Mouse (Mus musculus) C2C12 (cell line): ENCODE results near the gene Kank1. TPM values are rescaled to one million over a fixed set of nuclear protein-coding genes. Genes with fewer than 3 reads are reported as not detected.

ENCODE experiments used
- H3K27me3 ChIP-seq: one replicate; pipeline ENCODE4 v1.6.1; 2011; ENCODE audit not compliant: control insufficient read depth, insufficient read depth, insufficient read length
- H3K36me3 ChIP-seq: one replicate; pipeline ENCODE4 v1.6.1; 2011; ENCODE audit not compliant: control insufficient read depth, insufficient read depth
- H3K4me3 ChIP-seq: one replicate; pipeline ENCODE4 v1.5.1; 2011; ENCODE audit warnings: mild to moderate bottlenecking, control low read depth; ENCODE audit not compliant: poor library complexity, insufficient read depth, severe bottlenecking
- H3K79me2 ChIP-seq: one replicate; pipeline ENCODE4 v1.6.1; 2011; ENCODE audit not compliant: control insufficient read depth, insufficient read depth
- H3K79me3 ChIP-seq: one replicate; pipeline ENCODE4 v1.6.1; 2011; ENCODE audit warnings: low read depth, control low read depth
- H3ac ChIP-seq: one replicate; pipeline ENCODE3; 2011; ENCODE audit warnings: low read depth; ENCODE audit not compliant: control insufficient read depth, insufficient read length
- CEBPB ChIP-seq: IDR thresholded peaks from one replicate; pipeline ENCODE4 v1.6.1; 2011; ENCODE audit warnings: low read depth, mild to moderate bottlenecking, control low read depth, moderate library complexity
- CTCF ChIP-seq: IDR thresholded peaks from one replicate; pipeline ENCODE4 v1.5.1; 2011; ENCODE audit not compliant: control insufficient read depth, insufficient read depth, insufficient read length
- FOSL1 ChIP-seq: IDR thresholded peaks from one replicate; pipeline ENCODE4 v1.8.0; 2011; ENCODE audit warnings: mild to moderate bottlenecking, low read length; ENCODE audit not compliant: poor library complexity, insufficient read depth, severe bottlenecking
- MAX ChIP-seq: IDR thresholded peaks from one replicate; pipeline ENCODE4 v1.6.1; 2011; ENCODE audit warnings: mild to moderate bottlenecking, control low read depth
- MYOD1 ChIP-seq: IDR thresholded peaks from one replicate; pipeline ENCODE4 v1.6.1; 2011; ENCODE audit warnings: low read depth; ENCODE audit not compliant: control insufficient read depth, insufficient read length
- MYOG ChIP-seq: IDR thresholded peaks from one replicate; pipeline ENCODE4 v1.6.1; 2011; ENCODE audit not compliant: control insufficient read depth, insufficient read length; ENCODE audit errors: extremely low read depth
- USF1 ChIP-seq: IDR thresholded peaks from one replicate; pipeline ENCODE4 v1.6.1; 2011; ENCODE audit warnings: low read depth, mild to moderate bottlenecking, control low read depth, moderate library complexity
- polyA plus RNA-seq: library from polyadenylated mRNA; unstranded; fragments of >200 nt; fragmentation: generic; extraction: Trizol; gene quantifications from one replicate; pipeline ENCODE4 v1.2.1, GENCODE M21; 2012; ENCODE audit warnings: missing spikeins

Kank1 gene
- polyA plus RNA-seq, 1 experiment = 0.49 TPM

DNA sequence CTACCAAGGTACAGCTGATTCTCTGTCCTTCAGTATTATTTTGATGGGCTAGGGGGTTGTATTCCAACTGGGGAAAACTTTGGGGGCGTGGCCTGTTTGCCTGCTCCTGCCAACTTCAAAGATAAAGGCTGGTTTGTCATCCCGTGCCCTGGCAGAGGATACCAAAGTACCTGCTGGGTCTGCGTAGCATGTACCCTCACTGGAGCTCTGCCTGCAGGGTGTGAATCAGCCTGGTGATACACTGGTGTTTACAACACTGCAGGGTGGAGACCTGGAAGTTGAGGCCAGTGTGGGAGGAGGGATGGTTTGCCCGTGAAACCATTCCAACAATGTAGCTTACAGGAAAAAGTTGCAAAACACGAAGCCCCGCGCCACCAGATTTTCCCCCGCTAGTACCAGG lies 149.2 kb downstream of the Kank1 start:
- TF ChIP-seq MYOD1 (no peak), CEBPB (no peak), USF1 (no peak), CTCF (no peak), MAX (no peak), MYOG (no peak), FOSL1 (no peak)
- Histone ChIP-seq H3K79me2 (no peaks in the 10 kb centered on the region), H3K27me3 (no peaks in the 10 kb centered on the region), H3K4me3 (no peak overlapping the region), H3K79me3 (no peaks in the 10 kb centered on the region), H3ac (no peak overlapping the region), H3K36me3 (no peaks in the 10 kb centered on the region)

DNA sequence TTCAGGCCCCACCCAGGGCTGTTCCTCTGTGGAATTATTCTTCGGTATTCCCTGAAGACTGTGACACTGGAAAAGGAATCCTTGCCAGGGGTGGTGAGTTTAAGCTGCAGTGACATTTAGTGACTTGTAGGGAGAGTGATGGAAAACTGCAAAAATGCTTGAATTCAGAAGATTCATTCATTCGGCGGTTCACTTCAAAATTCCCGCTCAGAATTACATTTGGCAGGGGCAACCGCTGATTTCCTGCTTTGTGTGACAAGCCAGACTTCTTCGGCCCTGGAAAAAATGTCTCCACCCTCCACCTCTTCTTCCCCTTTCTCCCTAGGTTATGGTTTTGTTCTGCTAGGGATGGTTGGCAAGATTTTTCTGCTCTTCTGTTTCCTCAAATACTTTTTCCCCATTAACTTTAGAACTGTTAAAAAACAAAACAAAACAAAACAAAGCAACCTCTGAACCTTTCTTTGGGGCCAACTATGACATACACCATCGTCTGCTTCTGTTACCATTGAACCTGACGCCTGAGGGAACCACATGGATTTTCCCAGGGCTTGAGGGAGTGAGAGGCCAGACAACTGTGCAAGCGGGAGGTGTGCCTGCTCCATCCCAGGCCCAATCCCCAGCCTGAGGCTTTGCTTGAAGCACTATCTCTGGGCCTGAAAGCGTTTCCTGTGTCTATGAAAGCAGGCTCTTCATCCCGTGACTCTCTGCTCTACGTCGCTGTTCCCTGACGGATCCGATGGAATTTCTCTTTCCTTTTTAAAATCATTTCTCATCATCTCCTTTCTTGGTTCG lies 150.1 kb downstream of the Kank1 start:
- H3K36me3 ChIP-seq = no peaks in the 10 kb centered on the region
- no peaks in the 10 kb centered on the region for H3K79me2 ChIP-seq
- no peak overlapping the region for H3K4me3 ChIP-seq
- H3ac ChIP-seq = no peak overlapping the region
- TF ChIP-seq CTCF (no peak), FOSL1 (no peak), MYOD1 (no peak), USF1 (no peak), MAX (no peak), MYOG (no peak), CEBPB (no peak)
- H3K27me3 ChIP-seq = no peaks in the 10 kb centered on the region
- H3K79me3 ChIP-seq = no peaks in the 10 kb centered on the region

DNA sequence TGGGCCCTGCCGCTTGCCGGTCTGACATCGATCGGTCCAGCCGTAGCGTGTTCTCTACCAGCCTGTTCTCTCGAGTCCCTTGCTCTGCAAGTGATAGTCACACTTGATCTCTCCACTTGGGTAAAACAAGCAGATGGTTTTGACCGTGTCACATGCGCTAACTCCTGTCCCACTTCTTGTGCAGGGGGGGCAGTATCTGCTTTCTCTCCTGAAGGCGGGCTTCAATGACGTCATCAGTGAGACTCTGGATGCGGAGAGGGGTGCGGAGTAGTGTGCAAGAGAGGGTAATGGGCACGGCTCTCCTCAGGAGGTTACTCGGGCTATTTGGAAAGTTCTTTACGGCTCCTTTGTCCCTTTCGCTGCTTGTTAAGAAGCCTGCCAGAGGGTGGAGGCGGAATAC lies 151.1 kb downstream of the Kank1 start:
- no peak overlapping the region for H3K4me3 ChIP-seq
- no peaks in the 10 kb centered on the region for H3K79me3 ChIP-seq
- H3ac ChIP-seq = no peak overlapping the region
- no peaks in the 10 kb centered on the region for H3K79me2 ChIP-seq
- no peaks in the 10 kb centered on the region for H3K27me3 ChIP-seq
- no peaks in the 10 kb centered on the region for H3K36me3 ChIP-seq
- no peak for TF ChIP-seq CTCF
- no peak for TF ChIP-seq MYOD1
- TF ChIP-seq CEBPB = no peak
- no peak for TF ChIP-seq FOSL1
- TF ChIP-seq MYOG = no peak
- no peak for TF ChIP-seq MAX

DNA sequence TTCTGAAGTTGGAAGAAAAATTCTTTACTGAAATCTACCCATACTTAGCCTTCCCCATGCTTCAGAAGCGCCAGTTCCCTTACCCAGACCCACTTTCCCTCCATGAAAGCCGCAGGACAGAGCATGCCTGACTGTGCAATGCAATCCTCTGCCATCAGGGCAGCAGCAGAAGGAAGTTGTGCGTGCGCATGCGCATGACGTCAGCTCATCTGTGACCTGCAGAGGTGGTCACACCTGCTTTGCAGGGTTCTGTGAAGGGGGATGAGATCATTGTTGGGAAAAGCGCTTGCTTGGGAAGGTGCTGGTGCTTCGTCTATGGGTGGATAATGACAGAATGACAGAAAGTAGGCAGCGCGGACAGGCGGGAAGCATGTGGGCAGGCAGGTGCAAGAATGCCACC lies 155.4 kb downstream of the Kank1 start:
- TF ChIP-seq USF1 = no peak
- TF ChIP-seq FOSL1 = no peak
- TF ChIP-seq MYOD1 = no peak
- TF ChIP-seq MYOG = no peak
- Histone ChIP-seq H3ac (no peak overlapping the region), H3K27me3 (no peaks in the 10 kb centered on the region), H3K79me2 (no peaks in the 10 kb centered on the region), H3K4me3 (no peak overlapping the region), H3K36me3 (no peaks in the 10 kb centered on the region), H3K79me3 (no peaks in the 10 kb centered on the region)

DNA sequence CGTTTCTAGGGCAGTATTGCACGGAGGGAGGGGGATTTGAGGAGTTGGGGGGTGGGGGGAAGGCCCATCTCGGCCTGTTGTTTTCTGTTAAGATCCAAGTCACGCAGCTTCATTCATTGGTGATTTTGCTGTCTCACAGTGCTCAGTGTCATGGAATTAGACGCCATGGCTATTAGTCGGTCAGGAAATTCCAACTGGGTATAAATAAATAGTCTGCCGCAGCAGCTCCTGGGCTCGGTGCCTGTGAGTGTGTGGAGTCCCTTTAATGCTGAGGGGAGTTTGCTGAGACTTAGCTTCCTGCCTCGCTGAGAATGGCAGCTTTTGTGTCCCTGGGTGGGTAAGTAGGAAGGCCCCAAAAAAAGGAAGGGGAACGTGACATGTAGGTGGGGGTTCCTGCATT lies 158.3 kb downstream of the Kank1 start:
- Histone ChIP-seq H3K36me3 (no peaks in the 10 kb centered on the region), H3K4me3 (no peak overlapping the region), H3K79me2 (no peaks in the 10 kb centered on the region), H3K79me3 (no peaks in the 10 kb centered on the region), H3K27me3 (no peaks in the 10 kb centered on the region), H3ac (no peak overlapping the region)
- no peak for TF ChIP-seq USF1
- no peak for TF ChIP-seq FOSL1
- no peak for TF ChIP-seq MYOG
- TF ChIP-seq CEBPB = no peak
- no peak for TF ChIP-seq MAX
- TF ChIP-seq MYOD1 = no peak
- no peak for TF ChIP-seq CTCF

DNA sequence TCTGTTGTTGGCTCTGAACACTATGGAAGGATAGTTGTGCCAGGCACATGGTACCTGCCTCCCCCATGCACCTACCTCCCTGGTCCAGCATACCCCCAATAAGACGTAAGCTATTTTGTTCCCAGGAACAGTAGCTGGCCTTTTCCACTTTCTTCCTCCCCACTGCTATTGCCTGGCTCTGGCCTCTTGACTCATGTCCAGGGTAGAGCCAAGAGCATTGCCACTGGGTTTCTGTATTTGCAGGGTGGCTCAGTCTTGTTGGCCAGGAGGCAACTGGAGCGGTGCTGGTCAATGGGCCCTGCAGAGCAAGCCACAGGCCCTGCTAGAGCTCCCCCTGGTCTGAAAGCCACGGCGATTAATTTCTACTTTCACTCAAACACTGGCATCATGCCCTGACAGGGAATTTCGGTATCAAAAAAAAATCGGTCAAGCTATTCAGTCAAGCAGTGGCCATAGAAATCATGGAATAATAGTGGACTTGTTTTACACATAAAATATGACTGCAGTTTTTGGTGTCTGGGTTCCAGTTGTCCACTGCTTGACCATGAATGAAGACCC lies 160.0 kb downstream of the Kank1 start:
- no peaks in the 10 kb centered on the region for H3K36me3 ChIP-seq
- H3K27me3 ChIP-seq = no peaks in the 10 kb centered on the region
- no peaks in the 10 kb centered on the region for H3K79me3 ChIP-seq
- no peak overlapping the region for H3K4me3 ChIP-seq
- no peak overlapping the region for H3ac ChIP-seq
- no peaks in the 10 kb centered on the region for H3K79me2 ChIP-seq
- TF ChIP-seq CEBPB (no peak), MAX (no peak), CTCF (no peak), MYOD1 (no peak), MYOG (no peak), USF1 (no peak), FOSL1 (no peak)
